Mouse (Mus musculus): ENCODE measurements at regions not wholly inside any gene's neighbourhood (a gene's known extent, or its start where the extent isn't known, plus 50 kb on each side); places are given as distances from the start of the nearest gene placed in this dataset.

DNA sequence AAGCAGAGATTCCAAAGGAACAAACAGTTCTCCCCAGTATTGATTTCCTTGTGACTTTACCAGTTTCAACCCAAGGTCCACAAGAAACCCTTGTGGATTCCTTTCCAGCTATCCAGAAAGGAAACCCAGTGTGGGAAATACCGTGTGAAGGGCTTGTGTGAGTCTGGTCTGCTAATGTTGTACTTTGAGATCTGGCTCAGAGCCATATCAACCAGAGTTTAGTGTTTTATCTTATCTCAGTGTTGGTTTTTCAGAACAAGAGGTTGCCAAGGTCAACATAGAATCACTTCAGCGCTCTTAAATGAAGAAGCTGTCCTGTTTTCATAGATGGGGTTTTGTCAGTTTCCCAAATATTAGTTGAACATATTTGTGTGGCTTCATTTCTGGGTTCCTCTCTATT lies 88.1 kb downstream of the Pctp start:
- TF ChIP-seq CTCF (IDR thresholded peaks at IDR 0.05; ENCODE audit: insufficient read depth, low read depth, low read length) (no peak), POLR2A (IDR thresholded peaks at IDR 0.05; ENCODE audit: insufficient read depth, low read depth, low read length) (no peak)

Data from olfactory bulb, adult 2 months (tissue).